Mouse (Mus musculus): ENCODE measurements around the gene Cep57l1. TPM values are rescaled to one million over a fixed set of nuclear protein-coding genes. Genes with fewer than 3 reads are reported as not detected.

Gene Cep57l1
- total RNA-seq, 2 experiments from 2014 or later: 4.4 to 6.2 TPM

DNA sequence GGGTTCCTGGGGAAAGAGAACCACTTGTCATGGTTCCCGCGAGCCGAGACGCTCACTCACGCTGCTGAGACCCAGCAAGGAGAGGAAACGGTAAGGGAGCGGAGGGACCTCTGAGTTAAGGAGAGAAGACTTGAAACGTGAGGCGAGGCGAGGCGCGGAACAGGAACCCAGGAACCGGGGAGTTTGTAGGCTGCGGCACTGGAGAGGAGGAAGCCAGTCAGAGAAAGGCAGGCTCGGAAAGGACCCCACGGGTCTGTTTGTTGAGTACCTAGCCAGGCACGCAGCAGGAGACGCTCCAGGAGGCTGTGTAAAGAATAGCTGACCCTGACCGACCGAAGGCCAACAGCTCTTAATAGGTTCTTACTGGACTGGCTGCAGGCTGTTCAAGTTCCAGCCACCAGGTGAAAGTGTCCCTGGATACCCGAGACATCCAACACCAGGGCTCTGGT lies 125.1 kb downstream of the Cep57l1 start:
- DNase-seq: peak in 1 of 2 experiments; percentile 30
- intact Hi-C loops (cut with DNase I): loop anchor here (5.0 to 10.0 kb wide), 3 partner anchors 87 to 610 kb away; no protein-coding TSS in a partner anchor

GRCm38 (mm10) chr10:41682546-41683393 lies 126.9 kb downstream of the Cep57l1 start:
- intact Hi-C loops (cut with DNase I): loop anchor here (1.0 to 10.0 kb wide), 4 partner anchors 85 to 612 kb away; no protein-coding TSS in a partner anchor
- peak; percentile 89 to 94 for DNase-seq

- intact Hi-C loops (cut with DNase I): loop anchor here (1.0 to 10.0 kb wide), 2 partner anchors 161 to 664 kb away; no protein-coding TSS in a partner anchor
- DNase-seq: peak; percentile 75 to 81
These were observed 130.8 kb downstream of the Cep57l1 start for GRCm38 (mm10) chr10:41678746-41679360.

GRCm38 (mm10) chr10:41677396-41677795 lies 132.3 kb downstream of the Cep57l1 start:
- intact Hi-C loops (cut with DNase I): loop anchor here (10.0 kb wide), 1 partner anchor 663 kb away; no protein-coding TSS in a partner anchor
- no peak for DNase-seq

DNA sequence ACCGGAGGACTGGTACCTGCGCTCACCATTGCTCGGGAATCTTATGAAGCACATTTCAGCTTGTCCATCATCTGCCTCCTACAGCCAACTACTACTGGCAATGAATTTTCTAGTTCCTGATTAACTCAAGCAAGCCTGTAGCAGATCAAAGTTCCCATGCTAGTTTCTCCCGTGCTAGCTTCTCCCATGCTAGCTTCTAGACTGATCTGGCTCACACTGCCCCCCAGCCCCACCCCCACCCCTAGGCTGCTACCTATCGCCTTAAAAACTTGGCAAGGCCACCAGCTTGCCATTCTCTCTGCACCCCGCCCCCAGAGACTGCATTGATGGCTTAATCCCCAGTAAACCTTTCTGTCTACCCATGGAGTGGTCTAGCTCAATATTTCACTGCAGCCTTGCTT lies 133.0 kb downstream of the Cep57l1 start:
- no peak for DNase-seq
- intact Hi-C loops (cut with DNase I): loop anchor here (10.0 kb wide), 1 partner anchor 662 kb away; no protein-coding TSS in a partner anchor

GRCm38 (mm10) chr10:41675842-41676571 lies 133.7 kb downstream of the Cep57l1 start:
- intact Hi-C loops (cut with DNase I): loop anchor here (10.0 kb wide), 1 partner anchor 661 kb away; no protein-coding TSS in a partner anchor
- DNase-seq: no peak

DNA sequence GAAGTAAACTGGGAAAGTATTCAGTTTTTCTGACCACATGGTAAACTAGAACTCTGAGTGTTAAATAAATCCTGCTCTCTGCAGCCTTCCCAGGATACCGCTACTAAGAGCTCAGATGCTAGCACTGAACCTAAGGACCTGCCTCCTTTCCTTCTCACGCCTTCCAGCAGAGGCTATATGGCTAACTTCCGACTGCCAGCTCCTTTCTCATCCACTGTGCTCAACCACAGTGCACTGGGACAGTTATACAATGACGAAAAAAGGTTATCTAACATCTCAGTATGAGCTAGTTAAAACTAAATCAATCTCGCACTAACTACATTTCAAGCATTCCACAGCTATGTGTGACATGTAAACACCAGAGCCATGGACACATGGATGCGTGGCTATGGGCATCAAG lies 134.4 kb downstream of the Cep57l1 start:
- no peak for DNase-seq
- intact Hi-C loops (cut with DNase I): loop anchor here (10.0 kb wide), 1 partner anchor 660 kb away; no protein-coding TSS in a partner anchor

- DNase-seq: no peak
- intact Hi-C loops (cut with DNase I): loop anchor here (10.0 kb wide), 1 partner anchor 660 kb away; no protein-coding TSS in a partner anchor
These were observed 135.3 kb downstream of the Cep57l1 start for GRCm38 (mm10) chr10:41674362-41674761.

DNA sequence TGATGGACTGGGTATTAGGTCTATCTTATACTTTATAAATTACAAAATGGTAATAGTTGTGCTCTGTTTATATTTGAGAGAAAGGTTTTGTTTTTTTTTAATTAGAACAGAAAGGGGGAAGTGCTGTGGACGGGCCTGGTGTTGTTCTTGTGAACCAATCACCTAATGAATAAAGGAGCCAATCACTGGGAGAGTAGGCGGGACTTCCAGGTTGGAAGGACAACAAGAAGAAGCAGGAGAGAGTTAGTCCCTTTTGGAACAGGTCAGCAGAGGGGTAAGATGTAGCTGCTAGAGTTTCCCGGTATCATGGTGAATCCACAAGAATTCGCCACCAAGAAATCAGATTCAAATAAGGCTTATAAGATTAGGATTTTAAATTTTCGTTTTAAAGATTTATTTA lies 139.5 kb downstream of the Cep57l1 start:
- no peak for DNase-seq

More for the DNA sequence above, 139.5 kb downstream of the Cep57l1 start:
- intact Hi-C loops (cut with DNase I): loop anchor here (10.0 kb wide), 1 partner anchor 655 kb away; no protein-coding TSS in a partner anchor

Small RNA genes within 50 kb of the gene (microRNA-seq; reads per million reads assigned to microRNA genes)
- gene Mir3473b: 0 reads per million in 2 experiments

Other genes with a start within 250 kb of the Cep57l1 start
- gene Ccdc162, start 93.2 kb downstream of the Cep57l1 start, total RNA-seq (2021): under 1 TPM; 0.07 to 0.79 TPM
- gene Sesn1, start 64 bp upstream of the Cep57l1 start, total RNA-seq (2021): 100 to 1,000 TPM in 1 of 2 experiments, 10 to 100 TPM in 1; 52.8 to 110 TPM
- 1 to 10 TPM; 2.6 to 2.7 TPM for gene Armc2, start 208.6 kb upstream of the Cep57l1 start, total RNA-seq (2021)